Mouse (Mus musculus): ENCODE measurements around the gene Wrnip1.

Gene Wrnip1

DNA sequence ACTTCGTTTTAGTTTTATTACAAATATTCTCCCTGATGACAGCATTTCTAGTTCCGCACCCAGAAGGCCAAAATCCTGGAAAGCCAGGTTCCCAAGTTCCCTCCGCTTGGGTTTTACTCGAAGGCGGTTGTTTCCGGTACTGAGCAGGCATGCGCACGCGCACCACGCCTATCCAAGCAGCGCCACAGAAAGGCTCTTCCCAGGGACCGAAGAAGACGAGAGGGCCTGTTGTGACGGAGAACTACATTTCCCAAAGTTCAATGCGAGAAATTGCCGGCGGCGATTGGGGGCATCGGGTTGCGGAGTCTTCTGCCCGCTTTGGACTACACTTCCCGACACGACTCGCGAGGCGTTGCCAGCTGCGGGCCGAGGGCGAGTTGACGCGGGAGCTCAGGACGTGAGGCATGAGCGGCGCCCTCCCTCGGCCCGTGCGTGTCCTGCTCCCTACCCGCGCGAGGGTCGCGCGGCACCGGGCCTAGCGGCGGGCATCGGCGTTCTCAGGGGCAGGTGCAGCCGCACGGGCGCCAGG is at the start of gene Wrnip1:
TSS of gene Wrnip1 (plus strand) at position 346 of the 529 bp plus-strand sequence.
- peak; percentile 79 for DNase-seq (ENCODE audit: extremely low read depth, low read depth, low spot score)

DNA sequence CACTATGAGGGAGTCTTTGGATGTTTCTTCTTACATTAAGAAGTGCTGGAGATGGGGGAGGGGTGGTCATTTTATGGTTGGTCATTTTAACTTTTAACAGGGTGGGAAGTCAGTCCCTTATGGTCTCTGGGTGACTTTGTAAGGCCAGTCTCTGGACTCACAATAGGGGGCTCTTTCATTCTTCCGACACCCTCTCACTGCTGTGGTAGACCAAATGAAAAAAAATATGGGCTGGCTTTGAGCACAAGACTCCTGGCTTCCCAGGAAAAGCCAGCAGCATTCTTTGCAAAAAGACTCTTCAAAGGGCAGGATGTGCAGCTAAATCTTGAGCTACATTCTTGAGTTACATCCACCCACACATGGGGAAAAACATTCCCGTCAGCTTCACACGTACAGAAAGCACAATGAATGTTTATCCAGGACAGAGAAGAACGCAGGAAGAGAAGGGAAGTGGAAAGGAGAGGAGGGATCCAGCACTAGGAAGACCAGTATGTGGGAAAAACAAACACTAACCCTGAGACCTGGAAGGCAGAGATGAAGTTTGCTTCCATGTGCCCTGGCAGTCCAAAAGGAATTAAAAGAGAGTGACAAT is 49.7 kb upstream of the Wrnip1 start:
- DNase-seq (ENCODE audit: extremely low read depth, low read depth, low spot score), result no peak

DNA sequence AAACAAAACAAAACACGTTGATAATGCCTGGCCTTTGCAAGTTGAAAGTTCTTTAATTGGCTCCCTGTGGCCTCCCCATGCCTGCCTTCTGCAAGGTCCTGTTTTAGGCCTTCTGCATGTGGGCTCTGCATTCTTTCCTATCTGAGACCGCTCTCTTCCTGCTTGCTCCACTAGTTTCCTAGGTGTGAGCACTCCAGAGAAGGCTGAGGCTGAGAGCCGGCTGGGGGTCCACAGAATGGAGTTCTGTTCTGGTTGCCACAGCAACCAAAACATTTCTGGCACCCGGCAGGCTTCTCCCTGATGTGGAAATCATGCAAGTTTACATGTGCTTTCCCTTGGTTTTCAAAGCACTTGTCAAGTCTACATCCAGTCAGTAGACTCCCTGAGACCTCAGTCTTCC is 42.8 kb upstream of the Wrnip1 start:
- DNase-seq (ENCODE audit: extremely low read depth, low read depth, low spot score), result no peak

DNA sequence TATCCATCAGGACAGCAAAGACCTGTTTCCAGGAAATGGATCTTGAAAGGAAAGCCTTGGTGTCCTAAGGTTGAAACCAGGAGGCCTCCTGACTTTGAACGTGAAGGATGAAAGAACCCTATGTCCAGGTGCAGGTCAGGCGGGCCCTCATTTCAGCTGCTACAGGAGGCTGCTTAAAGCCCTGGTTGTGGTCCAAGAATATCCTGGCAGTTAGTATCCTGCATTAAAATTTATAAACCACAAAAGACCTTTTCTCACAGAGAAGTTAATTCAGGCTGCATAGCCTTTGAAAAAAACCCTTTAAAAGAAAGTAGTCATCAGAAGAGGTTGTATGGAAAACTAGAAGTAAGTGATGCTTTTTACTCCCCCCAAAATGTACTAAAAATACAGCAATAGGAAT is 41.0 kb upstream of the Wrnip1 start:
- DNase-seq (ENCODE audit: extremely low read depth, low read depth, low spot score), result no peak

DNA sequence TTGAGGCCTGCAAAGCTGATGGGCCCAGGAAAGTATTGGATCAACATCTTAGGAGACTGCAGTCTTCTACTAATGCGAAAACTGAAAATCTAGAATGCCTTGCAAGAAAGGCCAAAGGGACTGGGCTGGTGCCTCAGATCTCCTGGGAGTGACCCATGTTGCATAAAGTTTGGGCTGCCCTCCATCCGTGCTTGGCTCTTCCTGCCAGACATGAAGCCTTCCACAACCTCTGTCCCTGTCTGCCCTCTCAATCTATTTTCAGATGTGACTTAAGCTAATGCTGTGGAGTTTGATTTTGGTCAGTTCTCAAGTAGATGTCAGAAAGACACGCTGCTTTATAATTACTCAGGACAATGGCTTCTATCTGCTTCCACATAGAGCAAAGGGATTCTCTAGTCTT is 38.7 kb upstream of the Wrnip1 start:
- DNase-seq (ENCODE audit: extremely low read depth, low read depth, low spot score), result no peak

DNA sequence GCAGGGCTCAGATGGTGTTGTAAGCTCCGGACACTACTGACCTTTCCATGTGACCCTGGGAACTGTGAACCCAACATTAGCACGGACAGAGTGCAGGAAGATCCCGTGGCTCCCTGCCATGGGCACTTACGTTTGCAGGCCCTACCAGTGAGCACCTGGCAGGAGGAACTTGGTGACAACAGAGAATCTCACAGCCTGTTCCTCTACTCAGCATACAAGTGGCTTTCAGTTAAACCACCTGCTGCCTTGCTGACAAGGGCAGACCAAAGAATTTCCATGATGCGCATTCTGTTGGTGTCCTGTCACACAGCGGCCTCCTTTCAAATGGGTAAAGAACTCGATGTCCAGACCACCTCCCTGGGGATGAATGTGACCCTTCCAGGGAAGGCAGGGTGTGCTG is 37.4 kb upstream of the Wrnip1 start:
- no peak for DNase-seq (ENCODE audit: extremely low read depth, low read depth, low spot score)

DNA sequence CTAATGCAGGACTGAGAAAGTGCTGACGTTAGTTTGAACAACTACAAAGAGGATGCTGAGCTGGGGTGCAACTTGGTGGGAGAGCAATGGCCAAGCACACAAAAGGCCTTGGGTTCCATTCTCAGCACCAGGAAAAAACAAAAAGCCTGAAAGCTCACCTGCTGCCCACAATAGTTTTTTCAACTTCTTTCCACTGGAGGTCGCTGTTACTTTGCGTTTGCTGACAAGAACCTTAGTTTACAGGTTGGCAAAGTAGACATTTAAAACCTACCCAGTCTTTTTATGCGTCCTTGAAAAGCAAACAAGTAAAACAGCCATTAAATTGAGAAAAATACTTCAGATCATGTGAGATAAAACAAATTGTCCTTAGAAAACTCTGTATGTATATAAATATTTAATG is 33.7 kb upstream of the Wrnip1 start:
- no peak for DNase-seq (ENCODE audit: extremely low read depth, low read depth, low spot score)

DNA sequence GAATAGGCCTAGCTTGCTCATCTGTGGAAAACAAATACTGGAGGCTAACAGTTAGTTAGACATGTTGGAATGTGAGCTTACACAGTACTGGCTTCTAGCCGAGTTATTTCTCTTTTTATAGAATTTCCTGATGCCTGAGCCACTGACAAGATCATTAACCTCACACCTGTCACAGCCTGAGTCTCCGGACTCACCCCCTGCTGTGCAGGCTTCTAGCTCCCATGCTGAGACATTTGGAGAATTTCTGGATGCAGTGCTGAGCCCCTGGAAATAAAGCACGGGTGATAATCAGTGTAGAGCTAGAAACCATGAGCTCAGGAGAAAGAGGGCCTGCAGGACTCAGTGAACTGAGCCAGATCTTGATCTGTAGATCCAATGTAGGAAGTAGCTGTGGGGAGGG is 31.9 kb upstream of the Wrnip1 start:
- DNase-seq (ENCODE audit: extremely low read depth, low read depth, low spot score), result no peak

DNA sequence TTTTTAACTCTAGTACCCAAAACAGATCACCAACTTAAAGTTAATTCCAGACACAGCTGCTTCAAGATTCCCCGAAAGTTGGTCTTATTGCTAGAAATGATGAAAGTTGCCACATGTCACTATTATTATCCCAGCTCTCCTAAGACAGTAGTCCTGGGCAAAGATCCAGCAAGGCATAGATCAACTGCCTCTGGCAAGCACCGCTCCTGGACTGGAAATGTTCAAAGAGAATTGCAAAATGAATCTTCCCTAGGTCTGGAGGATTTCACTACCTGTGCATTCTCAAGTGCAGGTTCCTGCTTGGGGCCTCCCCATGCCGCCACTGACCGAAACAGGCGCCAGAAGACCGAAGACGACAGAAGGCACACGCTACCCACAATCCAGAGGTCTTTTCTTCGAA is 25.9 kb upstream of the Wrnip1 start:
- DNase-seq (ENCODE audit: extremely low read depth, low read depth, low spot score), result peak; percentile 58

DNA sequence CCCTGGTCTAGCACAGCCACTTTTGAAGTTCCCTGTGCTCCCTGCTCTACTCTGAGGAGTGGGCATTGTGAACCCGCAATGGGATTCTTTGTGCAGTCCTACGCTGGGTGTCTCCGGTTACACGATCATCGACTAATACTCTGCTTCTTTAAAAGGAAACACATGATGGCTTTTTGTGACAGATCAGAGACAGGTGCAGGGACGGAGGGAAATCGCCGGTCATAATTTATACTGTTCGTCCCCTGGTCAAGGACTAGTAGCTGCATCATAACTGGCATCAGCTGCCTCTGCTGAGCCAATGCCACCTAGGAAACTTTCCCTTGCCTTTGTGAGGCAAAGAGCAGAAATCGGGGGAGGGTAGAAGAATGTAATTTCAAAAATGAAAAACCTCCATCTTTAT is 25.5 kb upstream of the Wrnip1 start:
- no peak for DNase-seq (ENCODE audit: extremely low read depth, low read depth, low spot score)

DNA sequence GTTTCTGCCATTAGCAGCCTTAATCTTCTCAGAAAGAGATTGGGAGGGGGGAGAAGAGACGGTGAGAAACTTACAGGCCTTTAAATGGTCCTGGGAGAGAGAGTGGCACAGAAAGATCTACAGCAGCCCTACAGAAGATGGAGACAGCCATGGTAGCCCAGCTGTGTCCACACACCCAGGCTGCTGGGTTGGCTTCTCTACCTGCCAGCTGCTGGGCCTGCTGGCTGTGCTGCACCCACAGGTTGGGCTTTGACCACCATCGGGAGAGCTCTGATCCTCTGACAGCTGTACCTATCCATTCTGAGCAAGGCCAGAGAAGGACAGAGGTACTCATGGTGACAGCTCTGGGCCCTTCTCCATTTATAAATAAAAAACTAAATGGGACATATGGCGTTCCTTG is 23.0 kb upstream of the Wrnip1 start:
- no peak for DNase-seq (ENCODE audit: extremely low read depth, low read depth, low spot score)

DNA sequence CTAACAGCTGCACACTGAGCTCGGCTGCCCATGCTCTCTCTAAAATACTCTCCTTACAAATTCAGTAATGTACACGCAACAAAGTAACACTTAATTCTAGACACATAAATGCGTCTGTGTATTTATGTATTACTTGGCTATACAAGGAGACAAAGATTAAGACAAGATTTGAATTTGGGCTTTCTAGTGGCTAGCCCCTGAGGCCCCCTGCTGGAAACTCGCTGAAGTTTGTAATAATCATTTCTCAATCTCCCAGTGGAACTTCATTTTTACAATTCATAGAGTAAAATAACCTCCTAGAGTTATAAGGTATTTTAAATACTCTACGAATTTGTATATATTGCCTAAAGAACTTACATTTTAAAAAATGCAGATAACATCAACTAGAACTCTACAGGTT is 18.8 kb upstream of the Wrnip1 start:
- no peak for DNase-seq (ENCODE audit: extremely low read depth, low read depth, low spot score)

DNA sequence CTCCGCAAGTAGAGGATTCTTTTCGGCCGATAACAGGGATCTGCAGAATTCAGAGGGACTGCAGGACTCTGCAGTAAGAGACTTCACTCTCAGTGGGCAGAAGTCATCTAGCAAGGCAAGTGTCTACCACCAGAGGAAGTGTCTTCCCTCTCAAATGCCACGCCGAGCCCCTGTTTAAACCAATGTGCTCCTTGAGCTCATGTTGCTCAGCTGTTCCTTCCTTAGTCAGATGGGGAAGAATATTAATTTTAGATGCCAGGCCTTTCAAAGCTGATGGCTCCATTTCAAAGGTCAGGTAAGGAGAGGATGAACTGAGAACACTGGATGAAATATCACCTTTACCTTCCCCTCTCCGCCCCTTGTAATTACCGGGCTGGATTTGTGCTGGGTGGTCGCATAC is 18.0 kb upstream of the Wrnip1 start, which contains the start of gene Mylk4:
TSS of gene Mylk4 (minus strand) at position 139 of the 400 bp plus-strand sequence.
- no peak for DNase-seq (ENCODE audit: extremely low read depth, low read depth, low spot score)

DNA sequence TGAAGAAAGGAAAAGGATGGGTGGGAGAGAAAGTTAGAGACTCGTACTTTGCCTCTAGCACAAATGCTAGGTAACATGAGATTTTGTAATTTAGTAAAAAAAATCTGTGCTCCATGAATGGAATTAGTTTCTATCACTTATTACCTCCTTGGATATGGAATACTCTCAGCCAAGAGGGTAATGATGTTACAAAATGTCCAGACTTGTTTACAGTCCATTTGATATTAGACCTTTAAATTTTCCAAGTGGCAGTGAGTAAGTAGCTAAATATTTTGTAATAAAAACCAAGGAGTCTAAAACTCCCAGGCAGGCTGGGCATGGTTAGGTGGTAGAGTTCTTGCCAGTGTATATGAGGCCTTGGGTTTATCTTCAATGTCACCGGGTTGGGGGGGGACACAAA is 14.3 kb upstream of the Wrnip1 start:
- DNase-seq (ENCODE audit: extremely low read depth, low read depth, low spot score), result no peak

DNA sequence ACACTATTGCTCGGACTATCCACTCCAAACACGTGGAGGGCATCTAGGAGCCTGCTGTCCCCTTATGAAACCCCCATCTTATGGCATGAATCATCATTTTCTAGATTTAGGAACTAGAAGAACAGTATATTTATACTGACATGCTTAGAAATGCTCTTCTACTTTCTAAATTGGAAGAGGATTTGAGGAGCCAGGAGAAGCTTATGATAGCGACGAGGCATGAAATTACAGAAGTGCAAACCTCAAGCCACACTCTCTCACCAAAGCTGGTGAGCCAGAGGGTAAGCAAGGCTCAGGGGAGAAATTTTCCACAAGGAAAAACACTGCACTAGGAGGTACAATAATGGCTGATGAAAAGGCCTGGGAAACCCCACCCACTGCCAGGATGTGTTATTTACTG is 12.1 kb upstream of the Wrnip1 start:
- no peak for DNase-seq (ENCODE audit: extremely low read depth, low read depth, low spot score)

DNA sequence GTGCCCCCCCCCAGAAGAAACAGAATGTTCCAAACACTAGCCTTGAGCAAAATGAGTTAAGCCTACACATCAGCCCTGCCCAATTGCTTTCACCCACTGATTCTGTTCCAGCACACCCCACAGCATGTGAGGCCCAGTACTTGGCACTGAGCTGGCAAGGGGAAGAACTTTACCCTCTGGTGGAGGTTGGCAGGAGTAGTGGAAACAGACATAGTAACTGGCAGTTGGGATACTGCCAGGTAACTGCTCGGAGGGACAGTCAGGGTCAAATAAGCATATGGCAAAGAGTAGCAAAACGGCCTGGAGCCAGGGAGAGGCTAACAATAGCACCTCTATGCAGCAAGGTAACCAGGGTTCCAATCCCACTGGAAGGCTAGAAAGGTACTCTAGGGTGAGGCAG is 7.2 kb upstream of the Wrnip1 start:
- DNase-seq (ENCODE audit: extremely low read depth, low read depth, low spot score), result peak; percentile 69

DNA sequence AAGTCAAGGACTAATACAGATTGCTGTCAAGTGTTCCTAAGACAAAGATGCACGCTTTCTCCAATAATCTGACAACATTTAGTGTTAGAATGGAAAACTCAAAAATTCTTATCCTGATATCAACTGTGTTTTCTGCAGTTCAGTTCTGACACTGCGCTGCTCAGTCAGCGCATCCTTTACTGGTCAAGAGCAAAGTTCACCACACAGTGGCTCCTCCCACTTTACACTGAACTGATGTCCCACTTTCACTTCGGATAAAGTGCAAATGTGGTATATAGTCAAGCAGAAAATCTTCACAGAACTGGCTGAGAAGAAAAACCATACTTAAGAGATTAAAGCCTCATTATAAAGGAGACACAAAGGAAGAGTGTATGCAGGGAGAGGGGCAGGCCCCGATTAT is 6.7 kb upstream of the Wrnip1 start:
- DNase-seq (ENCODE audit: extremely low read depth, low read depth, low spot score), result no peak

DNA sequence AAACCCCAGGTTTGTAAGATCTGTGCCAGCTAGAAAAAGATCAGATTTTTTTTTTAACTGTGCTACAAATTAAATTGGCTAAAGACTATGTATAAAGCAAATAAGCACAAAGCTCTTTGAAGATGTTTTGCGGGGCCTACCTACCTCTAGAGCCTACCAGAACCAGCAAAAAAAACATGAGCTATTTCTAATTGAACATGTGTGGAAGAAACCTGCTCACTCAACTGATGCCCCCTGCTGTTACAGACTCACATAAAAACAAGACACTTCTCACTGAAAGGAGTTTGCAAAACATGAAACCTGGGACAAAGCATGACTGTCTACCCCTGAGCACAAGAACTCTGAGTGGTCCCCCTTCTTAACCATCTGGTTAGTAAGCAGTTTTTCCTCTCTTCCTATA is 4.8 kb upstream of the Wrnip1 start:
- no peak for DNase-seq (ENCODE audit: extremely low read depth, low read depth, low spot score)

DNA sequence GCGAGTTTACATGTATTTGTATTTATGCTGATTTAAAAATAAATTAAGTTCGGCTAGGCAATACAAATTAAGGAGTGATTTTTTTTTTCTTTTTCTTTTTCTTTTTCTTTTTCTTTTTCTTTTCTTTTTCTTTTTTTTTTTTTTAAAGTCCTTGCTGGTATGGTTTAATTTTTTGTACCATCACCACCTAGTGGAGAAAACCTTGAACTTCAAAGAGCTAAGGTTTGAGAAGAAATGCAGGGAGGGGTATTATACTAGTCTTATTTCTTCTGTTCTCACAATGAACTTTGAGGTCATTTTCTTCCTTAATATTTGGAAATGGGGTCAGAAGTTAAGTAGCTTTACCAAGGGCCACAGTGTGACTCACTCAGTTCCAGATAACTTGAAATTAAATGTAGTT is 2.7 kb upstream of the Wrnip1 start:
- no peak for DNase-seq (ENCODE audit: extremely low read depth, low read depth, low spot score)

DNA sequence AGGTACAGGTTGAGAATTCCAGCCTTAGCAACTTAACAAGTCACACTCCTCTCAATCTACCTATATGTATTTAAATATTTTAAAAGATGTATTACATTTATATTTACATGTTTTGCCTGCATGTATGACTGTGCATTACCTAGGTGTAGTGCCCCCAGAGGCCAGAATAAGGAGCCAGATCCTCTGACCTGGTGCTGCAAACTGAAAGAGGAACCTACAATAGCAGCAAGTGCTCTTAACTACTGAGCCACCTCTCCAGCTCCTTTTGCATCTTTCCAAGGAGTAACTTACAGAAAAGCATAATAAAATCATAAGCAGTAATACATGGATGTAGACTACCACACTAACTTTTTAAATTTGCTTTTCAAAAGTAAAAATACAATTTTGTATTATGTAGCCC is 979 bp upstream of the Wrnip1 start:
- DNase-seq (ENCODE audit: extremely low read depth, low read depth, low spot score), result no peak

DNA sequence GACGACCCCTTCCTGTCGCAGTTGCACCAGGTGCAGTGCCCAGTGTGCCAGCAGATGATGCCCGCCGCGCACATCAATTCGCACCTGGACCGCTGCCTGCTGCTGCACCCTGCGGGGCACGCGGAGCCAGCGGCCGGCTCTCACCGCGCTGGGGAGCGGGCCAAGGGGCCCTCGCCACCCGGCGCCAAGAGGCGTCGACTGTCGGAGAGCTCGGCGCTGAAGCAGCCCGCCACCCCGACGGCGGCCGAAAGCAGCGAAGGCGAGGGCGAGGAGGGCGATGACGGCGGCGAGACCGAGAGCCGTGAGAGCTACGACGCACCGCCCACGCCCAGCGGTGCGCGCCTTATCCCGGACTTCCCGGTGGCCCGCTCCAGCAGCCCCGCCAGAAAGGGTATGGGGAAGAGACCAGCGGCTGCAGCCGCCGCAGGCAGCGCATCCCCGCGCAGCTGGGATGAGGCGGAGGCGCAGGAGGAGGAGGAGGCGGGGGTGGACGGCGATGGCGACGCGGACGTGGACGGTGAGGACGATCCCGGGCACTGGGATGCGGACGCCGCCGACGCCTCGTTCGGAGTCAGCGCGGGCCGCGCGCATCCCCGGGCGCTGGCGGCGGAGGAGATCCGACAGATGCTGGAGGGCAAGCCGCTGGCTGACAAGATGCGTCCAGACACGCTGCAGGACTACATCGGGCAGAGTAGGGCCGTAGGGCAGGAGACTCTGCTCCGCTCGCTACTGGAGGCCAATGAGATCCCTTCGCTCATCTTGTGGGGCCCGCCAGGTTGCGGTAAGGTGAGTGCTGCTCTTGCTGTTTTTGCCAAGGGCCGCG is 632 bp downstream of the Wrnip1 start, which contains the start of gene D930007J09Rik:
TSS of gene D930007J09Rik (minus strand) at position 591 of the 823 bp plus-strand sequence.
- DNase-seq (ENCODE audit: extremely low read depth, low read depth, low spot score), result no peak

DNA sequence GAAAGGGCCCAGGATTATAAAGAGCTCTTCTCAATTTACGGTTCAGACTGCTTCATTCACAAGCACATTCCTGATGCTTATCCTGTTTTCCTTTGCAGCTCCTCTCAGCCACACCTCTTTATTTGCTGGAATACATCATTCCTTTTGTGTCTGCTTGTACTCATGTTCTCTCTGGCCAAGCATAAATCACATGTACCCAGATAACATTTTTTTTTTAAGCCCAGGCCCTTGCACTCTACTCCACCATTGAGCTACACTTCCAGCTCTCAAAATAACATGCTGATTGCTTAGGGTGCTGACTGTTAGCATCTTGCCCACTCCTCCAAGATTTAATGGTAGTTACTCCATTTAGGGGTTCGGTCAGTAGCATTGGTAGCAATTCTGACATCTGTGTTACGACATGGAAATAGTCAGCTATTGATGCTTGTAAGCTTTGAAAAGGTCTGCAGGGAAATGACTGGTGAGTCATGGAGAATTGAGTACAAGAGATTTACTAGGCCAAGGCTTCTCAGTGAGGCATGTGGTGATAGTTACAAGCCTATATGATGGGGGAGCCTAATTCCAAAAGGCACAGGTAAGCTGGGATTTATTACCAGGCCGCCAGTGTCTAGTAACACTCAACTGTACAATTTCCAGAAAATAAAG is 2.0 kb downstream of the Wrnip1 start:
- no peak for DNase-seq (ENCODE audit: extremely low read depth, low read depth, low spot score)
